Mouse (Mus musculus) right cerebral cortex, postnatal 4 days (tissue): ENCODE results near the gene Slc17a4.

ENCODE experiments used
- DNase-seq: peaks from one replicate; pipeline ENCODE4 v3.0.0-alpha.2; 2022

Slc17a4 gene

GRCm38 (mm10) chr13:23914376-23915167, at the start of gene Slc17a4:
Gene Slc17a4, minus strand, starts transcription at chr13:23915009.
- DNase-seq, result no peak

- no peak for DNase-seq
These were observed 45.0 kb upstream of the Slc17a4 start for GRCm38 (mm10) chr13:23959776-23960175.

- no peak for DNase-seq
These were observed 36.1 kb upstream of the Slc17a4 start for GRCm38 (mm10) chr13:23950928-23951327.

- no peak for DNase-seq
These were observed 34.9 kb upstream of the Slc17a4 start for GRCm38 (mm10) chr13:23949484-23950246.

- no peak for DNase-seq
These were observed 31.4 kb upstream of the Slc17a4 start for GRCm38 (mm10) chr13:23946254-23946653.

- DNase-seq, result no peak
These were observed 28.1 kb upstream of the Slc17a4 start for GRCm38 (mm10) chr13:23942861-23943260.

- DNase-seq, result no peak
These were observed 25.5 kb upstream of the Slc17a4 start for GRCm38 (mm10) chr13:23940291-23940690.

GRCm38 (mm10) chr13:23938699-23939098, 23.9 kb upstream of the Slc17a4 start:
- DNase-seq, result peak; percentile 53

GRCm38 (mm10) chr13:23934211-23934520, 19.4 kb upstream of the Slc17a4 start, which contains the start of gene Hist1h2aa:
Gene Hist1h2aa, plus strand, starts transcription at chr13:23934462.
- DNase-seq, result no peak

- no peak for DNase-seq
These were observed 18.8 kb upstream of the Slc17a4 start, which contains the start of gene Hist1h2ba for GRCm38 (mm10) chr13:23933421-23934210. Gene Hist1h2ba, minus strand, starts transcription at chr13:23934156.

- no peak for DNase-seq
These were observed 16.1 kb upstream of the Slc17a4 start for GRCm38 (mm10) chr13:23930904-23931303.

- DNase-seq, result no peak
These were observed 15.7 kb upstream of the Slc17a4 start for GRCm38 (mm10) chr13:23930461-23930860.

GRCm38 (mm10) chr13:23928637-23929036, 13.8 kb upstream of the Slc17a4 start:
- DNase-seq, result no peak

GRCm38 (mm10) chr13:23925792-23926191, 11.0 kb upstream of the Slc17a4 start:
- DNase-seq, result no peak

GRCm38 (mm10) chr13:23917674-23918073, 2.9 kb upstream of the Slc17a4 start:
- no peak for DNase-seq

- no peak for DNase-seq
These were observed 1.3 kb upstream of the Slc17a4 start for GRCm38 (mm10) chr13:23916132-23916531.

GRCm38 (mm10) chr13:23913791-23914306, 960 bp downstream of the Slc17a4 start:
- no peak for DNase-seq

GRCm38 (mm10) chr13:23911335-23911734, 3.5 kb downstream of the Slc17a4 start:
- no peak for DNase-seq

- no peak for DNase-seq
These were observed 4.7 kb downstream of the Slc17a4 start for GRCm38 (mm10) chr13:23910121-23910520.

GRCm38 (mm10) chr13:23906906-23907305, 7.9 kb downstream of the Slc17a4 start:
- no peak for DNase-seq

- no peak for DNase-seq
These were observed 16.6 kb downstream of the Slc17a4 start for GRCm38 (mm10) chr13:23898242-23898641.

GRCm38 (mm10) chr13:23893269-23893593, 21.6 kb downstream of the Slc17a4 start:
- DNase-seq, result no peak

- no peak for DNase-seq
These were observed 22.1 kb downstream of the Slc17a4 start for GRCm38 (mm10) chr13:23892592-23893268.
